Comparison of ENCODE assay signal across 15 mouse cellular contexts in genomic region chr11:77463786-77464185, GRCm38 (mm10). TPM values are rescaled to one million over a fixed set of nuclear protein-coding genes. Genes with fewer than 3 reads are reported as not detected.
"Had no signal": no experiment of that assay in that cellular context is flagged by ENCODE, and none has a peak within 500 bp of the region (broad histone marks: within the 10 kb centered on the region; RNA-seq: fewer than 3 reads in every experiment).

No protein-coding gene starts in this region.

- H3K9ac ChIP-seq: liver, embryonic 13.5 days; liver, postnatal 0 days; lung, embryonic 15.5 days; midbrain, embryonic 13.5 days; neural tube, embryonic 12.5 days had no signal

- H3K36me3 ChIP-seq: limb, embryonic 10.5 days; liver, embryonic 13.5 days; lung, embryonic 15.5 days; neural tube, embryonic 12.5 days had no signal

- H3K9me3 ChIP-seq: limb, embryonic 10.5 days; liver, embryonic 13.5 days; lung, embryonic 15.5 days; midbrain, embryonic 13.5 days; neural tube, embryonic 12.5 days had no signal

- DNase-seq: kidney, postnatal 4 days; liver, embryonic 13.5 days; liver, postnatal 0 days; right cerebral cortex, postnatal 4 days; spleen, adult 18-20 months; thymus, adult 18-20 months; thymus, postnatal 14 days had no signal

- H3K4me3 ChIP-seq: layer of hippocampus, adult 2 months; lung, embryonic 15.5 days; midbrain, embryonic 13.5 days; neural tube, embryonic 12.5 days had no signal

- H3K4me2 ChIP-seq: liver, embryonic 13.5 days; lung, embryonic 15.5 days; midbrain, embryonic 13.5 days; neural tube, embryonic 12.5 days had no signal

- ATAC-seq: liver, postnatal 0 days; midbrain, embryonic 13.5 days had no signal

- H3K27ac ChIP-seq: kidney, postnatal 0 days; layer of hippocampus, adult 2 months; limb, embryonic 10.5 days; liver, embryonic 13.5 days; lung, embryonic 15.5 days; midbrain, embryonic 13.5 days; neural tube, embryonic 12.5 days had no signal

RNA-seq across cellular contexts. Expression of gene Coro6, which starts 1.6 kb away (rescaled TPM):
- total RNA-seq: megakaryocyte-erythroid progenitor cell, adult 5-6 weeks had no signal
- polyA plus RNA-seq: midbrain, embryonic 13.5 days had no signal

RNA-seq across cellular contexts. Expression of gene Ankrd13b, which starts 25.7 kb away (rescaled TPM):
- total RNA-seq: neutrophil, adult 5-6 weeks had no signal
